Mouse (Mus musculus): ENCODE measurements around the gene Dnah3.

Gene Dnah3

GRCm38 (mm10) chr7:120095180-120095579 lies at the start of gene Dnah3:
Dnah3 (minus strand) TSS chr7:120095280.
- no peak for DNase-seq

GRCm38 (mm10) chr7:120142743-120143142 lies 47.7 kb upstream of the Dnah3 start:
- DNase-seq, result no peak

- no peak for DNase-seq
Observed at GRCm38 (mm10) chr7:120128951-120129350, 33.9 kb upstream of the Dnah3 start.

- no peak for DNase-seq
Observed at GRCm38 (mm10) chr7:120127686-120128059, 32.6 kb upstream of the Dnah3 start.

- DNase-seq, result no peak
Observed at GRCm38 (mm10) chr7:120126976-120127685, 32.1 kb upstream of the Dnah3 start.

GRCm38 (mm10) chr7:120124844-120125243 lies 29.8 kb upstream of the Dnah3 start:
- no peak for DNase-seq

- DNase-seq, result no peak
Observed at GRCm38 (mm10) chr7:120123776-120124175, 28.7 kb upstream of the Dnah3 start.

GRCm38 (mm10) chr7:120117529-120117928 lies 22.4 kb upstream of the Dnah3 start:
- no peak for DNase-seq

GRCm38 (mm10) chr7:120116976-120117375 lies 21.9 kb upstream of the Dnah3 start:
- DNase-seq, result no peak

GRCm38 (mm10) chr7:120109676-120110075 lies 14.6 kb upstream of the Dnah3 start:
- no peak for DNase-seq

- no peak for DNase-seq
Observed at GRCm38 (mm10) chr7:120106356-120106755, 11.3 kb upstream of the Dnah3 start.

- DNase-seq, result no peak
Observed at GRCm38 (mm10) chr7:120104975-120105374, 9.9 kb upstream of the Dnah3 start.

- no peak for DNase-seq
Observed at GRCm38 (mm10) chr7:120103019-120103567, 8.0 kb upstream of the Dnah3 start.

- peak; percentile 30 to 38 for DNase-seq
Observed at GRCm38 (mm10) chr7:120102164-120102972, 7.3 kb upstream of the Dnah3 start, which contains the start of gene Tmem159. Tmem159 (plus strand) TSS chr7:120102353.

- DNase-seq, result no peak
Observed at GRCm38 (mm10) chr7:120098403-120098802, 3.3 kb upstream of the Dnah3 start.

- no peak for DNase-seq
Observed at GRCm38 (mm10) chr7:120097845-120098244, 2.8 kb upstream of the Dnah3 start.

GRCm38 (mm10) chr7:120094216-120094615 lies 864 bp downstream of the Dnah3 start:
- DNase-seq, result no peak

GRCm38 (mm10) chr7:120093033-120093432 lies 2.0 kb downstream of the Dnah3 start:
- no peak for DNase-seq

GRCm38 (mm10) chr7:120080177-120080576 lies 14.9 kb downstream of the Dnah3 start:
- no peak for DNase-seq

GRCm38 (mm10) chr7:120069164-120069563 lies 25.9 kb downstream of the Dnah3 start:
- DNase-seq, result no peak

GRCm38 (mm10) chr7:120068114-120068513 lies 27.0 kb downstream of the Dnah3 start:
- no peak for DNase-seq

- no peak for DNase-seq
Observed at GRCm38 (mm10) chr7:120064045-120064444, 31.0 kb downstream of the Dnah3 start.

GRCm38 (mm10) chr7:120055479-120055878 lies 39.6 kb downstream of the Dnah3 start:
- DNase-seq, result no peak

GRCm38 (mm10) chr7:120054016-120054415 lies 41.1 kb downstream of the Dnah3 start:
- DNase-seq, result no peak

Data from thymus, adult 18-20 months (tissue).